Mouse (Mus musculus): ENCODE measurements around the gene Pmepa1.

DNA sequence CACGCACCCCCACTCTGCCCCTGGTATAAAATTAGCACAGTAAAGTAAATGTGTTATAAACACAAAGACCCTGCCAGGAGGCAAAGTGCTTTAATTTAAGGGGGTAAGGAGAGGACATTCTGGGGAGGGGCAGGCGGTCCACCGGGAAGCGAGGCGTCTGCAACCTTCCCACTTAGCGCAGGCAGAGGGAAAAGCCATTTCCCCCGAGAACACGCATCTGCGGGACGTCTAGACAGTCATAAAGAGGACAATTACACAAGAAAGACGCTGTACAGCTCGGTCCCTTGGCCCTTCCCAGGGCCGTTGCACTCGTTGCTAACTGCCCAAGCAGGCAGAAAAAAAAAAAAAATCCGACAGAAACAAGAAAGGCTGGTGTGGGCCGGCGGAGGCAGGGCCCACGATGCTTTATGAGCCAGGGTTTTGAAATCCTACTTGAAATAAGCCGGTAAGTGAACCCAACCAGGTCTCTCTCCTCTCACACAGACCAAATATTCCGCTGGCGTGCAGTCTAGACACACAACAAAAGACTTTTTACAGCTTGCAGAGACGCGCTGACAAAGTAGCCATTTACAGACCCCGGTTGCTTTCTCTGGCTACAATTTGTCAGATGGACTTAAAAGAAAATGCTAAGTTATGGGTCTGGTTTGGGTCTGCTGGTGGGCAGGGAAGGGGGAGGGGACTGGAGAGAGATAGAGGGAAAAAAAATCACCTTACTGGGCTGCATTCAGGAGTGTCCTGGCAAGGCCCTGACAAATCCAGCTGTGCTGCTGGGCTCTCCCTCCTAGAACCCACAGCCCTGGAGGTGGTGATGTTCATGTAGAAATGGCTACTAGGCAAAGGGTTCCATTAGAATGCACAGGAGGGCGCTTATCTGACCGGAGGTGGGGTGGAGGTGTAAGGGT lies 22.3 kb downstream of the Pmepa1 start:
- no peak for TF ChIP-seq CTCF (IDR thresholded peaks at IDR 0.05; ENCODE audit: low read depth, low read length)
- TF ChIP-seq POLR2A (IDR thresholded peaks at IDR 0.05; ENCODE audit: insufficient read depth, low read length): no peak
